Mouse (Mus musculus) kidney, postnatal 36 days (tissue): ENCODE measurements around the gene Rcn2.

Source experiments
- DNase-seq, 2 experiments: peaks; one replicate each; pipeline ENCODE4 v3.0.0; 2021 to 2022; ENCODE audit warnings: mixed read lengths in 2 of 2

Gene Rcn2

GRCm38 (mm10) chr9:56097584-56098298, 56.1 kb downstream of the Rcn2 start:
- no peak for DNase-seq

DNA sequence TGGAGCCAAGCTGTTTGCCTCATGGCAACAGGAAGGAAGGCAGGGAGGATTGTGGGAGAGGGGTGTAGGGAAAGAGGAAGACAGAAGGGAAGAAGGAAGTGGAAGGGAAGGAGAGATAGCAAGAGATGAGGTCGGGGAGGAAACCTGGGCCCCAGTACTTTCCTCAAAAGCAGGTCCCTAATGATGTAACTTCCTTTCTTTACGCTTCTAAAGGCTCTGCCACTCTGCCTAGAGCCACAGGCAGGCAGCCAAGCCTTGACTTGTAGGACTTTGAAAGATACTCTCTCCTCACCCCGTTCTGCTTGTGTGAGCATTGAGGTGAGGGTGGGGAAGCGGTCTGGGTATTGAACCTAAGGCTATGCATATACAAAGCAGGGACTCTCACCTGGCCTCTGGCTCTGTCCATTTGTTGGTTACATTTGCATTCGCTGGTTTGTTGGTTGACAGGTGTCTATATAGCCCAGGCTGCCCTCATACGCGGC, 58.4 kb downstream of the Rcn2 start:
- DNase-seq, result no peak

GRCm38 (mm10) chr9:56101022-56101421, 59.4 kb downstream of the Rcn2 start:
- no peak for DNase-seq

- DNase-seq, result no peak
These were observed 63.3 kb downstream of the Rcn2 start for GRCm38 (mm10) chr9:56104921-56105320.

DNA sequence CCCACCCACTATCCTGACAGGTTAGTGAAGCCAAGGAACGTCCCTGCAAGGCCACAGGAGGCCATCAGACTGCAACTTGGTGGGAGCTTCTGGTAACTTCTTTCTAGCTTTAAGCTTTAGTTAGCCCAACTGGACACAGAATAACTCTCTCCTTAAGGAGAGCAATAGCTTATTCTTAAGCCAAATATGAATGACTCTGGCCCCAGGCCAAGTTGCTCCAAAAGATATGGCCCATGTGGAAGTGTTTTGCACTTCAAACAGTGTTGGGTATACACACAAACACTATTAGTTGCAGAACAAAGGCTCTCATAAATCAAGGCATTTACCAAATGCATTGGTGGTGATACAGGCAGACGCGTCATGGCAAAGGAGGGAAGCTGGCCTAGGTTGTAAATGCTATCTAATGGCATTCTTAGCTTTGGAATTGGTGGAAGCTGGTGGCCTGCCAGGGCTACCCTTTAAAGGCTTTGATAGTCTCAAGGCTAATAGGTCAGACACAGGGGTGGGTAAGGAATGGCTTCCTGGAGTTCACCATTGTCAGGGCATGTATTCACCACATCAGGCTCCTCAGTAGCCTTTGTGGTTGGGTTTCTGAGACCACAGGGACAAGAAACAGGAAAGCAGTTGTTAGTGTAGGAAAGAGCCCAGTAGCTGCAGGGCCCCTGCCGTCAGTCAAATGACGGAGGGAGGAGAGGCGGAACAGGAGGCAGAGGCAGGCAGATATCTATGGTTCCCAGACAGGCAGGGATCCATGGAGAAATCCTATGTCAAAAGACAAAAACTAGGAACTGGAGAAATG, 64.8 kb downstream of the Rcn2 start:
- DNase-seq, result no peak

DNA sequence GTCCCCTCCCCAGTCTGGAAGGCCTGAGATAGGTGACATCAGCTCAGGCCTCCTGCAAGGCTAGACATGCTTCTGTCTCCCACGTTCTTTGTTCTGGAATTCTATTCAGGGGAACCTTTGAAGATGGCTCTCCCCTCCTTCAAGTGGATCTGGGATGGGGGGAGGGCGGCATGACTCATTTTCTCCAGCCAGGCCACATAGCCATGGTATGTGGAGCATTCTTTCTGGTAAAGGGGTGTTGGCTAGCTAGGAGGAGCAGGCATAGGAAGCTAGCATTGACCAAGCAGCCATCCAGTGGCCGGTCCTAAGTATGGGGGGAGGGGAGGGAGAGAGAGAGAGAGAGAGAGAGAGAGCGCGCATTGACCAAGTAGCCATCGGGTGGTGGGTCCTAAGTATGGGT, 65.9 kb downstream of the Rcn2 start:
- no peak for DNase-seq

GRCm38 (mm10) chr9:56108174-56108573, 66.5 kb downstream of the Rcn2 start:
- no peak for DNase-seq
